Mouse (Mus musculus): ENCODE results near the gene Olfr353.

Gene Olfr353

DNA sequence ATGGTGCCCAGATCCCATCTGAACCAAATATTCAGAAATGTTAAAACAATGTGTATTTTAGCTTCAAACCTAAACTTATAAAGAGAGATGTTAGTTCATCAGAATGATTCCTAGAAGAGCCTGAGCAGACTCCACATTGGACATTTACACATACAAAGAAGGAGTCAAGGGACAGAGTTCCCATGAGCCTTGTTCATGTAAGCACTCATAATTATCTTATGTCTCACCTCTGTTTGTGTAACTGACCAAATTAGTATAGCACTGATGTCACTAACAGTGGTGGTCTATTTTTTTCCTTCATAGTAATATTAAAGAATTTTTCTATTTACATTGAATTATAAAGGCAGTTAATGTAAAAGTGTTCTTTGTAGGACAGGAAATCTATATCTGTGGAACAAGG is at the start of gene Olfr353:
Gene Olfr353, minus strand, starts transcription at position 101 of the 400 bp plus-strand sequence.
- in situ Hi-C loops (cut with MboI, MseI) = no loop called here

DNA sequence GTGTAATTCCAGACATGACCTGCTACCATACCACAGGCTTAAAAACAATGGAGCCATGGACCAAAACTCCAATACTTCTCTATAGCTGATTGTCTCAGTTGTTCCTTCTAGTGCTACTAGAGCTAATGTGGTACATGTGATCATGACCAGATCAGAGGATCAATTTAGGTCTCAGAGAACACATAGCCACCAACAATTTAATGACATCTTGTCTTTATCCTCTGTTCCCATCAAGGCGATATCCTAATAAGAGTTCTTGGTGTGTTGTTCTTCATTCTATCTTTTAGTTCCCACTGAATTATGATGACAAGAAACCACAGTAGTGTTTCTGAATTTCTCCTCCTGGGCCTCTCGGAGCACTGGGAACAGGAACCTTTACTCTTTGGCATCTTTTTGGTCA is 44.1 kb upstream of the Olfr353 start, which contains the start of gene Olfr356:
Gene Olfr356, plus strand, starts transcription at position 301 of the 400 bp plus-strand sequence.
- in situ Hi-C loops (cut with MboI, MseI) = no loop called here

DNA sequence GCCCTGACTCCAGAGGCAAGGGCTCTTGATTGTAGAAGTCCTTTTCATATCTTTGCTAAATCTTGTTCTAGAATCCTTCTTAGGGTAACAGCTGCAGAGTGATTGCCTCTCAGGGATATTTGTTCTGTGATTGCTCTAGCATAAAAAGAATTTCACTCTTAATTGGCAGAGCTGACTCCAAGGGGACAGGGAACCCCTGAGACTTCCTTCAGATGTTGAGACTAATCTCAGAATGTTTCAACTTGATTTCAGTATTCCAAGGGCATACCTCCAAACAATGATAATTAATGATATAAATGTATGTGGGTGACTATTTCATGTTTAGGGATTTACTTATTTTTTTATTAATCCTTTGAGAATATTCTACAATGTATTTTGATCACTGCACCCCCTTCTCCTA is 36.1 kb upstream of the Olfr353 start, which contains the start of gene Olfr355:
Gene Olfr355, minus strand, starts transcription at position 101 of the 400 bp plus-strand sequence.
- in situ Hi-C loops (cut with MboI, MseI) = no loop called here

DNA sequence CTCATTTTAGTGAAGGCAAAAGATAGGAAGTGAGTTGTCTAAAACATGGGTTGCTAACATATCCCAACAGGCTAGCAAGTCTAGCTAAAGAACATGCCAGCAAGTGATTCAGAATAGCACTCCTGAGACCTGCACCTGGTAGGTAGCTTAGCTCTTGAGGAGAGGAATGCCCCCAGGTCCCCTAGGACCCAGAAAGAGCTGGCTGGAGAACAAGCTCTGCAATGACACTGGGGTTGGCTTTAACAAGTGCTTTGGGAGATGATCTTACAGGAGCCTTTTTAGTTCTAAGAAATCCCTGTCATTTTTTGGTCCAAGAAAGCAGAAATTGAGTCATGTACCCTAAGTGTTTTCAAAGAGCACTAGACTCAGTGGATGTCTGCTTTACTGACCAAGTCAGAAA is 12.6 kb upstream of the Olfr353 start, which contains the start of gene Olfr354:
Gene Olfr354, plus strand, starts transcription at position 301 of the 400 bp plus-strand sequence.
- in situ Hi-C loops (cut with MboI, MseI) = no loop called here

DNA sequence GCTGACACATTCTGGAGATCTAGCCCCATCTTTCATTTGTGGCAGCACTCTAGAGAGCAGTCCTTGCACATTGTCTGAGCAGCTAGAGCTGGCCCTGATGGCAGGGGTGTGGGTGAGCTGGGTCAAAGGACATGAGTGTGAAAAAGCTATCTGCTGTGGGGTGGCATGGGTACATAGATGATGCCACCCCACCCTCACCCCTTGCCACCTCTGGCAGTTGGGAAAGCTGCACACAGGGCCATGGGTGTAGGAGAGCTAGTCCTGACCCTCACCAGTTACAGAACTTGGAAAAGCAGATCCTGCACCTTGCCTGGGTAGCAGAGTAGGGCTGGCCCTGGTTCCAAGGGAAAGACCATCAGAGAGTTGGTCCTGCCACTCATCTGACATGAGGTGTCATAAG is 4.4 kb upstream of the Olfr353 start:
- in situ Hi-C loops (cut with MboI, MseI) = no loop called here

DNA sequence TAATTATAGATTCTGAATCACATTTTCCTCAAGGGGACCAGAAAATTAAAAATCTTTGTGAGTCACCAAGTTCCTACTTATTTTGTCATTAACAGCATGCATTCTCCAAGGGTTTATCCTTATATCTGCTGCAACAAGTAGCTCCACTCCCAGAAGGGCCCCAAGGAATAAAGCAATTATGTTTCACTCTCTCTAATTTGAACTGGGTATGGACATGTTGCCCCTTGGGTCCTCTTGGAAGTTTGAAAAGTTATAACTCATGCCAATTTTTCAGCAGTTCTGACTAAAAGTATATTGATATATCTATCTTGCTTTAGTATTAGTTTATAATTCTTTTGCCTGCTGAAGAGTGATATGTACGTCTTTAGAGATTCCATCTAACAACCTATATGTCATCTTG is 24.6 kb downstream of the Olfr353 start, which contains the start of gene Olfr352:
Gene Olfr352, plus strand, starts transcription at position 301 of the 400 bp plus-strand sequence.
- in situ Hi-C loops (cut with MboI, MseI) = no loop called here

DNA sequence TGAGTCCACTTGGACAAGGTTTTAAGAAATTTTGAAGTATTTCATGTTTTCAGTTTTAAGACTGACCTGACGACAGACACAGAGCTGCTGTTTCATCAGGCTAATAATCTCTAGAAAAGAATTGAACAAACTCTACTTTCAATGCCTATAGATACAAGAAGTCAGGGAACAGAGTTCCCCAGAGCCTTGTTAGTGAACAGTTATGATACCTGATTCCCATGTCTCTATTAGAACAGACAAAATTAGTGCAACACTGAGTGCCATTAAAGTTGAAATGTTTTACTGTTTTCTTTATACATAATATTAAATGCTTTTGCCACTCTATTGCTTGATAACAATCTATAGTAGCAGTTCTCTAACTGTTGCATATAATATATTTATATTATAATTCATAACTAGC is 30.2 kb downstream of the Olfr353 start, which contains the start of gene Olfr351:
Gene Olfr351, minus strand, starts transcription at position 101 of the 400 bp plus-strand sequence.
- in situ Hi-C loops (cut with MboI, MseI) = no loop called here

DNA sequence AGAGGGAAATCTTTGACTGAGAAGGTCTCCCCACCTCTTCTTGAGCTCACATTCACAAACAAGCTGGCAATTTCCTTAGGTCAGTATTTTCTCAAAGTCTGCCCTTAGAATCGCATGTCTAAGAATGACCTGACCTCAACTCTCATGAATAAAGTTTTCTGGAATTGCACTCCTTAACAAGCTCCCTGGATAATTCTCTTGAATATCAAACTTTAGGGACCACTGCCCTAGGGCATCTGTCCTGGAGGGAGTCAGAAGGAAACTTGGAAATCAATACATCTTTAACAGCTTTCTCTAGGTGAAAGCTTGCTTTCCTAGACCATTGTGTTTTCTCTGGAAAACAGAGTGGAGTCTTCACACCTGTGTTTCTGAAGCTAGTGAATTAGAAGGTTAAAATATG is 46.7 kb downstream of the Olfr353 start, which contains the start of gene Olfr350:
Gene Olfr350, plus strand, starts transcription at position 301 of the 400 bp plus-strand sequence.
- in situ Hi-C loops (cut with MboI, MseI) = no loop called here
